Mouse (Mus musculus) intestine, embryonic 15.5 days (tissue): ENCODE measurements at regions not wholly inside any gene's neighbourhood (a gene's known extent, or its start where the extent isn't known, plus 50 kb on each side); places are given as distances from the start of the nearest gene placed in this dataset.
A peak's percentile ranks its signal among the peaks of the same experiment; 100 is the strongest.

ENCODE experiments used
- ATAC-seq: fragments of 200-750 bp; cut with Nextera tagmentation; 2 replicates; pipeline ENCODE4 v1.8.0; 2017; ENCODE audit warnings: moderate TSS enrichment, moderate library complexity
- H3K27ac ChIP-seq: fragments of 300-500 bp; sonication (generic); 2 replicates; pipeline ENCODE4 v1.5.1; 2015; ENCODE audit warnings: mild to moderate bottlenecking, inconsistent platforms
- H3K27me3 ChIP-seq: fragments of 300-500 bp; sonication (generic); replicated peaks from 2 replicates; pipeline ENCODE4 v1.6.1; 2015; ENCODE audit warnings: inconsistent platforms
- H3K36me3 ChIP-seq: fragments of 300-500 bp; sonication (generic); 2 replicates; pipeline ENCODE4 v1.6.1; 2015; ENCODE audit warnings: inconsistent platforms
- H3K4me1 ChIP-seq: fragments of 300-500 bp; sonication (generic); replicated peaks from 2 replicates; pipeline ENCODE4 v1.6.1; 2015; ENCODE audit warnings: inconsistent platforms
- H3K4me2 ChIP-seq: fragments of 300-500 bp; sonication (generic); replicated peaks from 2 replicates; pipeline ENCODE4 v1.6.1; 2015; ENCODE audit warnings: mild to moderate bottlenecking, inconsistent platforms
- H3K4me3 ChIP-seq: fragments of 300-500 bp; sonication (generic); replicated peaks from 2 replicates; pipeline ENCODE4 v1.5.1; 2015; ENCODE audit warnings: inconsistent platforms
- H3K9ac ChIP-seq: fragments of 300-500 bp; sonication (generic); 2 replicates; pipeline ENCODE4 v1.6.1; 2015; ENCODE audit warnings: inconsistent platforms
- H3K9me3 ChIP-seq: fragments of 300-500 bp; sonication (generic); 2 replicates; pipeline ENCODE4 v1.6.1; 2016; ENCODE audit warnings: inconsistent platforms
- WGBS: fragments of 180-500 bp; shearing (Covaris S2); methylation state at CpG from one replicate; pipeline ENCODE4 v1.1.7; 2015; 5-methylcytosine and 5-hydroxymethylcytosine counted together

DNA sequence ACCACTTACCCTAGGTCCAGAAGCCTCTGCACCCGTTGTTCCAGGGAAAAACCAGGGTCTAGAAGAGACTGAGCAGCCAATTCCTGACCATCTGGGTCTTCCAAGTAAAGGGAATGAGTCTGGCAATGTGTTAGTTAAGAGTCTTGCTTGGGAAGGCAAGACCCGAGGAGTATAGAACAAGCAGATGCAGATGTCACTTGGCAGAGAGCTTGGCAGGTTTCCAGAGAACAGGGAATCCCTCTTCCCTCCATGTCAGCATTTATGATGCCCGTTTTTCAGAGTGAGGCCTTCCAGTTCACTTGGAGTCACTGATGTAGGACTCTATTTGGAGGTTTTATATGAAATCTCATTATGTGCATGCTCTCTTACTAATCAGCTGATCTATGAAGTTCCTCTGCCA, 231.1 kb downstream of the Bcl2 start:
- H3K4me2 ChIP-seq, result no peak overlapping the region
- no peaks in the 10 kb centered on the region for H3K4me1 ChIP-seq
- H3K27me3 ChIP-seq, result no peaks in the 10 kb centered on the region
- H3K9ac ChIP-seq, result no peak overlapping the region
- 37% methylated on average over 3 of the region's 3 CpGs for WGBS
- no peak overlapping the region for H3K27ac ChIP-seq
- no peaks in the 10 kb centered on the region for H3K36me3 ChIP-seq
- no peak overlapping the region for H3K4me3 ChIP-seq
- no peaks in the 10 kb centered on the region for H3K9me3 ChIP-seq
- ATAC-seq, result no peak

- Histone ChIP-seq H3K9me3 (no peaks in the 10 kb centered on the region), H3K27ac (peak overlapping the region; percentile 78), H3K36me3 (no peaks in the 10 kb centered on the region), H3K4me3 (no peak overlapping the region), H3K4me2 (no peak overlapping the region), H3K4me1 (peaks cover 5% of the 10 kb centered on the region; the same call in 1 of the 2 replicates), H3K27me3 (no peaks in the 10 kb centered on the region), H3K9ac (no peak overlapping the region)
- 52% methylated on average over 7 of the region's 7 CpGs for WGBS
- ATAC-seq, result peak; percentile 97
These were observed 236.3 kb downstream of the Bcl2 start for GRCm38 (mm10) chr1:106477670-106478355.

GRCm38 (mm10) chr1:106468021-106468420, 246.1 kb downstream of the Bcl2 start:
- Histone ChIP-seq H3K9me3 (no peaks in the 10 kb centered on the region), H3K4me3 (no peak overlapping the region), H3K36me3 (no peaks in the 10 kb centered on the region), H3K4me2 (no peak overlapping the region), H3K27me3 (no peaks in the 10 kb centered on the region), H3K27ac (no peak overlapping the region), H3K9ac (no peak overlapping the region), H3K4me1 (no peaks in the 10 kb centered on the region)
- no peak for ATAC-seq
- 91% methylated on average over 9 of the region's 9 CpGs for WGBS

- ATAC-seq, result no peak
- Histone ChIP-seq H3K27ac (no peak overlapping the region), H3K36me3 (no peaks in the 10 kb centered on the region), H3K27me3 (no peaks in the 10 kb centered on the region), H3K9me3 (no peaks in the 10 kb centered on the region), H3K9ac (no peak overlapping the region), H3K4me2 (no peak overlapping the region), H3K4me1 (no peaks in the 10 kb centered on the region), H3K4me3 (no peak overlapping the region)
- WGBS, result 60% methylated on average over 4 of the region's 4 CpGs
These were observed 247.4 kb downstream of the Bcl2 start for GRCm38 (mm10) chr1:106466644-106467043.

DNA sequence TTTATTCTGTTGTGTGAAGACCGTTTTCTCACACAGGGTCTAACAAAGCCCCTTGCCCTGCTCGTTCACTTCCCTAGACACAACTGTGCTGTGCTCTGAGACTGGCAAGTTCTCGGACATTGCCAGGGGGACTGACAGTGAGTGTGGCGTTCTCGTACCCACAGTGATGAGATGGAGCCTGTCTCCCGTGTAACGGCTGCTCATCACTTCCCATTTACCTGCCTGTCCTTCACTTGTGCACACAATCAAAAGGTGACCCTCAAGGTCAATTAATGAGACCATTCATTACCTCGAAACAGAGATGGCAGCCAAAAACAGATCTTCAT, 248.1 kb downstream of the Bcl2 start:
- H3K4me1 ChIP-seq, result no peaks in the 10 kb centered on the region
- ATAC-seq, result no peak
- WGBS, result 55% methylated on average over 8 of the region's 8 CpGs
- H3K27me3 ChIP-seq, result no peaks in the 10 kb centered on the region
- no peak overlapping the region for H3K9ac ChIP-seq
- no peak overlapping the region for H3K4me3 ChIP-seq
- no peak overlapping the region for H3K27ac ChIP-seq
- no peaks in the 10 kb centered on the region for H3K36me3 ChIP-seq
- H3K4me2 ChIP-seq, result no peak overlapping the region
- H3K9me3 ChIP-seq, result no peaks in the 10 kb centered on the region

DNA sequence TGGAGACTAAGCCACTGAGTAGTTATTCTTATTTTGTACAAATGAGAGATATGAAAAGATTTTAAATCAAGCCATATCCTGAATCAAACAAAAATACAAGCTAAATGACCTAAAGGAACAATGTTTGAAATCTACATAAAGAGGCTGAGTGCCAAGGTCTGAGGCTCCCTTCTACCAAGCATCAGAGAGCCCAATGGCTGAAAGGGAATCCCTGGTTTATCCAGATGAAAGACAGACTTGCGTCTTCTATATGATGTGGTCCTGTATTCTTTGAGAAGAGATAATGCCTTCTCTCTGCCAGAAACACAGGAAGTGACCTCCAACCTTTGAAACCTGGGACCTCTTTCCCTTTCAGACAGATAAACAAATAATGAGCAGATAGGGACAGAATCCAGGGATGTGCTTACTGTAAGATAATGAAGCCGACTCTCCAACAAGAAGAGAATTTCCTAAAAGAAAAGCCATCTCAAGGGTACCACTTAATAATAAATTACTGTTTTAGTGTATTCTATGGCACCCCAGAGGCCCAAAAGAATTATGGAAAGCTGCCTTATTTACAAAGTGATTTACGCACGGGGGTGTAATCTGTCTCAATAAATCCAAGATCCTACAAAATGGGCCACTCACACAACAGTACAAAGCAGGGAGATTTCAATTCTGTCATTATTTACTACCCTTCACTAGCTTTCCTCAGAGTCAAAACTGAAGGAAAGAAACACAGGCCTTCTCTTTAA, 248.7 kb downstream of the Bcl2 start:
- H3K4me3 ChIP-seq, result no peak overlapping the region
- H3K27ac ChIP-seq, result no peak overlapping the region
- H3K4me1 ChIP-seq, result no peaks in the 10 kb centered on the region
- H3K36me3 ChIP-seq, result no peaks in the 10 kb centered on the region
- no peak for ATAC-seq
- no peak overlapping the region for H3K4me2 ChIP-seq
- no peak overlapping the region for H3K9ac ChIP-seq
- no peaks in the 10 kb centered on the region for H3K27me3 ChIP-seq
- no peaks in the 10 kb centered on the region for H3K9me3 ChIP-seq
- 34% methylated on average over 4 of the region's 4 CpGs for WGBS

DNA sequence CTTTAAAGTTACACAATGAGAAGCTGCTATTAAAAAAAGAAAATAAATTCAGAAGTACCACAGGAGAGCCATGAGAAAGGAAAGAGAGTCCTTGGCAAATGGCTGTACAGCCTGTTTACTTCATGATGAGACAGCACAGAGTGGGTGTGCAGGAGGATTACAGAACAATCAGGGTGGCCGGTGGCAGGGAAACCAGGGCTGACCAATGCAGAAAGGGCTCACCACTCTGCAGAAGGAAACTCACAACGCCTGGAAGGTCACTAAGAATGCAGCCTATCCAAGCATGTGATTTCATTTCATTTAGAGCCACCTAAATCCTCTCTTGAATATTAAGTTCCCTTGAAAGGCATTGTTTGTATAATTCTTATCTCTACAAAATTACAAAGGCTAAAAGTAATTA, 249.3 kb downstream of the Bcl2 start:
- Histone ChIP-seq H3K4me3 (no peak overlapping the region), H3K36me3 (no peaks in the 10 kb centered on the region), H3K9ac (no peak overlapping the region), H3K9me3 (no peaks in the 10 kb centered on the region), H3K4me1 (no peaks in the 10 kb centered on the region), H3K27me3 (no peaks in the 10 kb centered on the region), H3K27ac (no peak overlapping the region), H3K4me2 (no peak overlapping the region)
- 37% methylated on average over 2 of the region's 2 CpGs for WGBS
- no peak for ATAC-seq

GRCm38 (mm10) chr1:106462595-106462994, 251.5 kb downstream of the Bcl2 start:
- no peak overlapping the region for H3K27ac ChIP-seq
- no peaks in the 10 kb centered on the region for H3K27me3 ChIP-seq
- ATAC-seq, result no peak
- H3K9me3 ChIP-seq, result no peaks in the 10 kb centered on the region
- no peaks in the 10 kb centered on the region for H3K36me3 ChIP-seq
- no peaks in the 10 kb centered on the region for H3K4me1 ChIP-seq
- no peak overlapping the region for H3K4me2 ChIP-seq
- H3K4me3 ChIP-seq, result no peak overlapping the region
- no peak overlapping the region for H3K9ac ChIP-seq

GRCm38 (mm10) chr1:106462112-106462511, 252.0 kb downstream of the Bcl2 start:
- WGBS, result 83% methylated on average over 1 of the region's 1 CpGs
- Histone ChIP-seq H3K4me1 (no peaks in the 10 kb centered on the region), H3K27ac (no peak overlapping the region), H3K4me3 (no peak overlapping the region), H3K36me3 (no peaks in the 10 kb centered on the region), H3K9ac (no peak overlapping the region), H3K9me3 (no peaks in the 10 kb centered on the region), H3K27me3 (no peaks in the 10 kb centered on the region), H3K4me2 (no peak overlapping the region)
- ATAC-seq, result no peak

GRCm38 (mm10) chr1:106460957-106461356, 253.1 kb downstream of the Bcl2 start:
- H3K4me2 ChIP-seq, result no peak overlapping the region
- no peak overlapping the region for H3K4me3 ChIP-seq
- H3K9ac ChIP-seq, result no peak overlapping the region
- 56% methylated on average over 2 of the region's 2 CpGs for WGBS
- no peaks in the 10 kb centered on the region for H3K4me1 ChIP-seq
- no peaks in the 10 kb centered on the region for H3K36me3 ChIP-seq
- ATAC-seq, result peak; percentile 73
- no peaks in the 10 kb centered on the region for H3K27me3 ChIP-seq
- H3K9me3 ChIP-seq, result no peaks in the 10 kb centered on the region
- no peak overlapping the region for H3K27ac ChIP-seq

DNA sequence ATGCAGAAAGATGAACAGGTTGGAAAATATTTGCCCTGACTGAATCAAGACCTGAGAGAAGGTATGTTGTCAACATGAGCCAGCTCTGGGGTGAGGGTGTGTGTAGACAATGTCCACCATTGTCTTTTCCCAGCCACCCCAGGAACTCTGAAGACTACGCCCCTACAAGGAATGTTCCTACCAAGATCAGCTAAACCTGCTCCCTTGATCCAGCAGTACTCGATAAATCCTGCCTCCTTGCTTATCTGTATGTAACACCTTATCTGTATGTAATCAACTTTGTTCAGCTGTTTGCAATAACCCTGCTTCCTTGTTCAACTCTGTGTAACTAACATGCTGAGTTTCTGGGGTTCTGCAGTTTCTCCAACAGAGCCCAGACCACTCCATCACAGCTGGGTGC, 264.3 kb downstream of the Bcl2 start:
- Histone ChIP-seq H3K27me3 (no peaks in the 10 kb centered on the region), H3K36me3 (no peaks in the 10 kb centered on the region), H3K27ac (0 out of 2 replicates have a peak overlapping the region, but pooled peaks have one; percentile 38), H3K4me2 (no peak overlapping the region), H3K4me3 (no peak overlapping the region), H3K9me3 (no peaks in the 10 kb centered on the region), H3K9ac (no peak overlapping the region), H3K4me1 (no peaks in the 10 kb centered on the region)
- 50% methylated on average over 2 of the region's 2 CpGs for WGBS
- ATAC-seq, result peak; percentile 95
